Mouse (Mus musculus) embryonic facial prominence, embryonic 15.5 days (tissue): ENCODE data around the gene Mta3. TPM values are rescaled to one million over a fixed set of nuclear protein-coding genes. Genes with fewer than 3 reads are reported as not detected.
"Not testable (repeated sequence)": the region's sequence is repeated elsewhere in the genome, so short reads cannot be mapped to it uniquely, and the experiment has no call there.

Experiments
- ATAC-seq: fragments of 200-750 bp; cut with Nextera tagmentation; 2 replicates; pipeline ENCODE4 v1.8.0; 2017; ENCODE audit warnings: low read depth, moderate TSS enrichment; ENCODE audit not compliant: insufficient number of reproducible peaks, low FRiP score, low TSS enrichment
- H3K27ac ChIP-seq: fragments of 300-500 bp; sonication (generic); replicated peaks from 2 replicates; pipeline ENCODE4 v1.5.1; 2015; ENCODE audit warnings: mild to moderate bottlenecking, inconsistent platforms
- H3K27me3 ChIP-seq: fragments of 300-500 bp; sonication (generic); 2 replicates; pipeline ENCODE4 v1.6.1; 2015; ENCODE audit warnings: inconsistent platforms
- H3K36me3 ChIP-seq: fragments of 300-500 bp; sonication (generic); 2 replicates; pipeline ENCODE4 v1.6.1; 2015; ENCODE audit warnings: mild to moderate bottlenecking, inconsistent platforms
- H3K4me1 ChIP-seq: fragments of 300-500 bp; sonication (generic); 2 replicates; pipeline ENCODE4 v1.6.1; 2015; ENCODE audit warnings: inconsistent platforms
- H3K4me2 ChIP-seq: fragments of 300-500 bp; sonication (generic); replicated peaks from 2 replicates; pipeline ENCODE4 v1.6.1; 2015; ENCODE audit warnings: mild to moderate bottlenecking, inconsistent platforms
- H3K4me3 ChIP-seq: fragments of 300-500 bp; sonication (generic); replicated peaks from 2 replicates; pipeline ENCODE4 v1.5.1; 2015; ENCODE audit warnings: mild to moderate bottlenecking, inconsistent platforms
- H3K9ac ChIP-seq: fragments of 300-500 bp; sonication (generic); 2 replicates; pipeline ENCODE4 v1.6.1; 2015; ENCODE audit warnings: inconsistent platforms
- H3K9me3 ChIP-seq: fragments of 300-500 bp; sonication (generic); replicated peaks from 2 replicates; pipeline ENCODE4 v1.6.1; 2016; ENCODE audit warnings: inconsistent platforms
- WGBS: fragments of 180-500 bp; shearing (Covaris S2); methylation state at CpG from one replicate; pipeline ENCODE4 v1.1.7; 2015; 5-methylcytosine and 5-hydroxymethylcytosine counted together
- polyA plus RNA-seq: library from polyadenylated mRNA; unstranded; fragments of >200 nt; fragmentation: Nextera tagmentation; extraction: Ambion mirVana; gene quantifications from 2 replicates; pipeline ENCODE4 v1.2.1, GENCODE M21; 2015

The Mta3 gene
- polyA plus RNA-seq, 1 experiment from 2014 or later = 46.4 TPM

DNA sequence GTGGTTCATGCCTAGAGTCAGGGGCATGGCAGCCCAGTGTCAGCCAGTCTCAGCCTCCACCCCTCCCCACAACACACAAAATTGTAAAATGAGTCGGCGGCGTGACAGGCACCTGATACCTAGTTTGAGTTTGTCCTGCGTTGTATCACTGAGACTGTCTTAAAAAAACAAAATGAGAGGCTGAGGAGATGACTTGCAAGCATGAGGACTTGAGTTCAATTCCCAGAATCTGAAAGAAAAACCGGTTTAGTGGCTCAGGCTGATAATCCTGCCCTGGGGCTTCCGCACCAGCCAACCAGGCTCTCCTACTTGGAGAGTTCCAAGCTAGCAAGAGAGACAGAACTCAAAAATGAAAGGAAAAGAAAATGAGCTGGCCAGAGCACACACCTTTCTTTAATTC lies 2.9 kb downstream of the Mta3 start:
- peaks cover 14% of the 10 kb centered on the region for H3K4me1 ChIP-seq
- H3K4me2 ChIP-seq = no peak overlapping the region
- no peak overlapping the region for H3K27ac ChIP-seq
- WGBS = 73% methylated on average over 6 of the region's 6 CpGs
- ATAC-seq = no peak
- H3K9ac ChIP-seq = no peak overlapping the region
- peaks cover 24% of the 10 kb centered on the region for H3K36me3 ChIP-seq
- H3K27me3 ChIP-seq = no peaks in the 10 kb centered on the region
- H3K4me3 ChIP-seq = no peak overlapping the region
- H3K9me3 ChIP-seq = no peaks in the 10 kb centered on the region

DNA sequence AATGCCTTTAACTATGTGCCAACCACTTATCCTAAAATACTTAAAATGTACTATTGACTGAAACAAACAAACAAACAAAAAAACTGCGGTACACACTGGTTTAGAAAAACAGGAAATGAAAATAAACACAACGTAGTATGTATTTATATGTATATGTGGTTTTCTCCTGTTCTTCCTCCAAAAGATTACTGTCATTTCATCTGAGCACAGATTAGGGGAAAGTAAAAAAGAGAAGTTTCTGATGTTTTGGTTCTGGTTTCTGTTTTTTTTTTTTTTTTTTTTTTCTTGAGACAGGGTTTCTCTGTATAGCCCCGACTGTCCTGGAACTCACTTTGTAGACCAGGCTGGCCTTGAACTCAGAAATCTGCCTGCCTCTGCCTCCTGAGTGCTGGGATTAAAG lies 3.6 kb downstream of the Mta3 start:
- not testable (repeated sequence) for H3K27me3 ChIP-seq, H3K9ac ChIP-seq, H3K4me2 ChIP-seq, H3K4me3 ChIP-seq, H3K27ac ChIP-seq, H3K9me3 ChIP-seq, ATAC-seq
- 85% methylated on average over 3 of the region's 3 CpGs for WGBS
- H3K4me1 ChIP-seq = peaks cover 14% of the 10 kb centered on the region
- H3K36me3 ChIP-seq = peaks cover 24% of the 10 kb centered on the region

DNA sequence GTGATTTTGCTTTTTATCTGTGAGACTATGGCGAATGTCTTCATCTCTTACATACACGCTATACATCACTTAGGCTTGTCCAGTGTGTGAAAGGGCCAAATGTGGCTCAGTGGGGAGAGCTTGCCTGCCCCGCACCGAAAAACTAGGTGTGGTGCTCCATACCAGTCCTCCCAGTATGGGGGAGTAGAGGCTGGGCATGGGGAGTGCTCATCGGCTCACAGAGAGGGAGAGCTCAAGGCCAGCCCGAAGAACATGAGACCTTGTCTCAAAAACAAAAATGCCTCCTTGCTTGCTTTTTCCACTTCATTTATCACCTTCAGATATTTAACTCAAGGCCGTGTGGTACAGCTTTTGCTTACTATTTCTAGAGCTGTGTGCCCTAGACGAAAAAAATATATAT lies 4.7 kb downstream of the Mta3 start:
- H3K27ac ChIP-seq = no peak overlapping the region
- no peaks in the 10 kb centered on the region for H3K27me3 ChIP-seq
- no peak for ATAC-seq
- H3K4me3 ChIP-seq = no peak overlapping the region
- H3K9me3 ChIP-seq = no peaks in the 10 kb centered on the region
- no peak overlapping the region for H3K4me2 ChIP-seq
- WGBS = 93% methylated on average over 8 of the region's 8 CpGs
- H3K9ac ChIP-seq = no peak overlapping the region
- peaks cover 14% of the 10 kb centered on the region for H3K4me1 ChIP-seq
- H3K36me3 ChIP-seq = peaks cover 30% of the 10 kb centered on the region

DNA sequence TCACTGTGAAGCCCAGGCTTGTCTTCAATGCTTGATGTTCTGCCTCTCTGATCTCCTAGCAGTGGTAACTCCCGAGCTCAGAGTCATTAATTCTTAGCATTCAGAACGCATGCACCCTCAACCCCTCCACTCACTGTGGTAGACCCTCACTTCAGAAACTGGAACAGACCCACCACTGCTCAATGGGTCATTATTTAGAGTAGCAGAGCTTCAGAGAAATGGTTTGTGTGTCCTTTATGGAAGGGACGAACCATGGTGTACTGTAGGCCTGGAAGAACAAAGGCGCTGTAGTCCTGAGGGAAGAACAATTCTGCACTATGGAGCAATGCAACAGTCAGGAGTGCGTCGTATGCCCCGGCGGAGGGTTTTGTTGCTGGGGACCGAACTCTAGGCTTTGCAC lies 6.4 kb downstream of the Mta3 start:
- Histone ChIP-seq H3K36me3 (peaks cover 48% of the 10 kb centered on the region), H3K27me3 (no peaks in the 10 kb centered on the region), H3K4me3 (no peak overlapping the region), H3K9ac (no peak overlapping the region), H3K9me3 (no peaks in the 10 kb centered on the region), H3K27ac (no peak overlapping the region), H3K4me2 (no peak overlapping the region), H3K4me1 (peaks cover 7% of the 10 kb centered on the region)
- ATAC-seq = no peak
- WGBS = 89% methylated on average over 9 of the region's 9 CpGs

DNA sequence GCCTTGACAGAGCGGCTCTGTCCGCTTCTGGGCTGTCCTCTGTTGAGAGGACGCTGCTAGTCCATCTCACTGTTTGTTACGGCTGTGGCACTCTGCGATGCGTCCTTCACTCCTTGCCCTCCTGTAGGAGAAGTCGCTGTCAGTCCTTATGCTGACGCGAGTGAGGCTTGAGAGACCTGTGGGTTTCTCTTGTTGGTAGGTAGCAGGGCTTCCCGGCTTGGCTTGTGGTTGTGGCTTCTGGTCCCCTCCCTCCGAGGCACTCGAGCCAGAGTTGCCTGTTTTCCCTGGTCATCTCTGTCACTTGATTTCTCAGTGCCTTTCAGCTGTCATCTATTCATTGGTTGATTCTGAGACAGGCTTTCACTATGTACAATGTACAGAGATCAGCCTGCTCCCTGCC lies 14.5 kb downstream of the Mta3 start:
- Histone ChIP-seq H3K4me2 (no peak overlapping the region), H3K27me3 (no peaks in the 10 kb centered on the region), H3K4me3 (no peak overlapping the region), H3K27ac (no peak overlapping the region), H3K9me3 (no peaks in the 10 kb centered on the region), H3K36me3 (peaks cover 37% of the 10 kb centered on the region), H3K9ac (no peak overlapping the region), H3K4me1 (no peaks in the 10 kb centered on the region)
- no peak for ATAC-seq
- WGBS = 86% methylated on average over 12 of the region's 12 CpGs

DNA sequence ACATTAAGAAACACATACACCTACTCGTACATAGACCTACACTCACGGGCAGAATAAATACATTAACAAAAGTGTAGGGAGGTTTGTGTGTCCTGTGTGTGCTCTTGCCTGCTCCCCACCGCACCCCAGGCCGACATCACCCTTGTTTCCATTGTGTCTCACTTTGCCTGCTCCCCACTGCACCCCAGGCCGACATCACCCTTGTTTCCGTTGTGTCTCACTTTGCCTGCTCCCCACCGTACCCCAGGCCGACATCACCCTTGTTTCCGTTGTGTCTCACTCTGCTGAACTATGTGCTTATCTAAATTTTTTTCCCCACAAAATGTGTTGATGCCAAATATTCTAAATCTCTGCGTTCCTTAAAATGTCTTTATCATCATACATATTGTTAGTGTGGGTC lies 15.2 kb downstream of the Mta3 start:
- no peak overlapping the region for H3K4me3 ChIP-seq
- no peak for ATAC-seq
- H3K9ac ChIP-seq = no peak overlapping the region
- no peaks in the 10 kb centered on the region for H3K27me3 ChIP-seq
- no peak overlapping the region for H3K27ac ChIP-seq
- H3K4me1 ChIP-seq = no peaks in the 10 kb centered on the region
- 93% methylated on average over 10 of the region's 10 CpGs for WGBS
- peaks cover 30% of the 10 kb centered on the region for H3K36me3 ChIP-seq
- H3K4me2 ChIP-seq = no peak overlapping the region
- H3K9me3 ChIP-seq = no peaks in the 10 kb centered on the region

DNA sequence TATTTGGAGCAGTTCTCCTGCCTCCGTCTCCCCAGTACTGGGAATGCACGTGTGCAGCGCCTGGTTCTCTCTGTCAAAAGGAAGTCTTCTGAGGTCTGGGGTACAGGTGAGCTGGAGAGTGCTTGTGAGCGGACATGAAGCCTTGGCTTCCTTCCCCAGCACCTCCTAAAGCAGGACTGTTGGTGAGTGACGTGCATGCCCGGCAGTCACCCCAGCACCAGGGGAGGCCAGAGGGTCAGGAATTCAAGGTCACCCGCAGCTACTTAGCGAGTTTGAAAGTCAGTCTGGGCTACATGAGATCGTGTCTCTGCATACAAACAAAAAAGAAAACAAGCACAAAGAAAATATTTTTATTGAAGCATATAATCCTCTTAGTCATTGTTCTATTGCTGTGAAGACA lies 17.1 kb downstream of the Mta3 start:
- no peak for ATAC-seq

DNA sequence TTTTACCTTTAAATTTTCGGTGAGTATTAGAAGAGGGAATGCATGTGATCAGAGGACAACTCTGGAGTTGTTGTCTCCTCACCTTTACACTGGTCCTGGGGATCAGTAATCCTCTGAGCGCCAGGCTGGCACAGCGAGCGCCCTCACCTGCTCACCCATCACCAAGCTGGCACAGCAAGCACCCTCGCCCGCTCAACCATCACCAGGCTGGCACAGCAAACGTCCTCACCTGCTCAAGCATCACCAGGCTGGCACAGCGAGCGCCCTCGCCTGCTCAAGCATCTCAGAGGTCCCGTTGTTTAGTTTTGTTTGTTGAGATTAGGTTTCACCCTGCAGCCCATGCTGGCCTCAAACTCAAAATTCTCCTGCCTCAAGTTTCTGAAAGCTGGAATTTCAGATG lies 20.5 kb downstream of the Mta3 start:
- 87% methylated on average over 11 of the region's 11 CpGs for WGBS
- Histone ChIP-seq H3K4me1 (peaks cover 3% of the 10 kb centered on the region), H3K4me3 (no peak overlapping the region), H3K4me2 (no peak overlapping the region), H3K27ac (no peak overlapping the region), H3K9me3 (no peaks in the 10 kb centered on the region), H3K36me3 (no peaks in the 10 kb centered on the region), H3K9ac (no peak overlapping the region), H3K27me3 (no peaks in the 10 kb centered on the region)
- no peak for ATAC-seq

More for the DNA sequence above, 17.1 kb downstream of the Mta3 start:
- Histone ChIP-seq H3K36me3 (peaks cover 11% of the 10 kb centered on the region; the same call in 1 of the 2 replicates), H3K27ac (no peak overlapping the region), H3K4me1 (no peaks in the 10 kb centered on the region), H3K9me3 (no peaks in the 10 kb centered on the region), H3K27me3 (no peaks in the 10 kb centered on the region), H3K4me2 (no peak overlapping the region), H3K9ac (no peak overlapping the region), H3K4me3 (no peak overlapping the region)
- 78% methylated on average over 9 of the region's 9 CpGs for WGBS

DNA sequence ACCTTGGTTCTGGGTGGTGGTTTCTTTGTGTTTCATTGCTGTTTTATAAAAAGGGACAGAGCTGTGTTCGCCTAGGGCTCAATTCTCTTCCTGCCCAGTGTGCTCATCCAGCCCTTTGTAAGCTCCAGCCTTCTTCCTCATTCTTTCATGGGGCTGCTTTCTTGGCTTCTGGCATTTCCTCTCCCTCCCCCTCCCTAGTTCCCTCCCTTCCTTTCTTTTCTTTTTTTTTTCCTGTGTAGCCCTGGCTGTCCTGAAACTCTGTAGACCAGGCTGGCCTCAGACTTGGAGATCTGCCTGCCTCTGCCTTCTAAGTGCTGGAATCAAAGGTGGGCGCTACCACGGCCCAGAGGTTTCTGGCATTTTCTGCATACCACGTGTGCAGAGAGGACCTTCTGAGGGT lies 21.7 kb downstream of the Mta3 start:
- whole genome bisulfite sequencing = 81% methylated on average over 4 of the region's 4 CpGs
- no peak overlapping the region for H3K27ac ChIP-seq
- no peak for ATAC-seq
- H3K4me3 ChIP-seq = no peak overlapping the region
- H3K9me3 ChIP-seq = no peaks in the 10 kb centered on the region
- H3K27me3 ChIP-seq = no peaks in the 10 kb centered on the region
- H3K36me3 ChIP-seq = no peaks in the 10 kb centered on the region
- H3K9ac ChIP-seq = no peak overlapping the region
- peaks cover 7% of the 10 kb centered on the region for H3K4me1 ChIP-seq
- H3K4me2 ChIP-seq = no peak overlapping the region

DNA sequence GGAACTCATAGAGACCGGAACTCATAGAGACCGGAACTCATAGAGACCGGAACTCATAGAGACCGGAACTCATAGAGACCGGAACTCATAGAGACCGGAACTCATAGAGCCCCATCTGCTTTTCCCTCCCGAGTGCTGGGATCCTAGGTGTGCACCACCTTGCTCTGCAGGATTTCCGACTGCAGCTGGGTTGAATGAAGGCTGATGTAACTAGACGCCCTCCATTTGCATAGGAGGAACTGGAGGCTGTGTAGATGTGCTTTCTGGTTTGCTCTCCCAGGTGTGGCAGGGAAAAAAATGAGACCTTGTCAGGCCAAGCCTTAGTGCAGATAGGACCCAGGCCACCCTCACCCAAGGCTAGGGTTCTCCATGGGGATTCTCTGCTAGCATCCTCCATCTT lies 23.1 kb downstream of the Mta3 start:
- Histone ChIP-seq H3K4me1 (peaks cover 7% of the 10 kb centered on the region), H3K27ac (no peak overlapping the region), H3K27me3 (no peaks in the 10 kb centered on the region), H3K9ac (no peak overlapping the region), H3K4me2 (no peak overlapping the region), H3K4me3 (no peak overlapping the region), H3K36me3 (no peaks in the 10 kb centered on the region), H3K9me3 (no peaks in the 10 kb centered on the region)
- ATAC-seq = no peak
- WGBS = 90% methylated on average over 9 of the region's 9 CpGs

DNA sequence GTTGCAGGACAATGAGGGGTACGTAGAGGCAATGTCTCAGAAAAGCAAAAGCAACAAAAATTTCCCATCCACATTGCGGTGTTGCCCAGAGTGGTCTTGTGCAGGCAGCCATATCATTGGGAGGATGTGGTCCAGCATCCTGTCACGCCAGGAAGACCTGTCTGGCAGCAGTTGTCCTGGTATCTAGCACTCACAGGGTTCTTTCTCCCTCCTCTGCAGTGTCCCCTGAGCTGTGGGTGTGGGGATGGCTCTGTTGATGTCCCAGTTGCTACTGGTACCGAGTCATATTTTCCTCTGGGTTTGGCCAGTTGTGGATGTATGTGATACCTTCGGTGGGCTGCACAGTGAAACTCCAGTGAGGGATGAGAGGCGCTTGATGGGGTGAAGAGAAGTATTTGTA lies 24.2 kb downstream of the Mta3 start:
- no peak for ATAC-seq
- WGBS = 91% methylated on average over 6 of the region's 6 CpGs
- H3K27ac ChIP-seq = no peak overlapping the region

DNA sequence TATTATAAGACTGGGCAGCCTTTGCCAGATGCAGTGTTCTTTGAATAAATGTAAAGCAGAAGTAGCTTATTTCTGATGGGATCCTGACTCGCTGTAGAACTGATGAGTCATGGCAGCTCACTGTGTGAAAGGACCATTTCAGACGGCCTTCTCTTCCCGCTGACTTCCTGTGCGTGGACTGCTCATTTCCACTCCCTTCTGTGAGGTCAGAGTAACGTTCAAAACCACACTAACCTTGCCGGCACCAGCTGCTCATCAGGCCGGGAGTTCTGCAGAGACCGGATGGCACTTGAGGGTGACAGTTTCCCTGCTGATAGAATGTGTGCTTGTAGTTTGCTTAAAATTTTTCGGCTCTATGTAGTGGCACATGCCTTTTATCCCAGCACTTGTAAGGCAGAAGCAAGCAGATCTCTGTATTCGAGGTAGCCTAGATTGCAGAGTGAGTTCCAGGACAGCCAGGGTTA lies 26.2 kb downstream of the Mta3 start:
- no peak for ATAC-seq
- WGBS = 43% methylated on average over 10 of the region's 10 CpGs
- H3K36me3 ChIP-seq = no peaks in the 10 kb centered on the region
- H3K4me2 ChIP-seq = peak overlapping the region; percentile 6; the same call in 1 of the 2 replicates
- H3K4me3 ChIP-seq = no peak overlapping the region
- peaks cover 7% of the 10 kb centered on the region for H3K4me1 ChIP-seq
- H3K9ac ChIP-seq = no peak overlapping the region
- no peaks in the 10 kb centered on the region for H3K9me3 ChIP-seq
- H3K27me3 ChIP-seq = no peaks in the 10 kb centered on the region
- H3K27ac ChIP-seq = peak overlapping the region; percentile 8; the same call in 1 of the 2 replicates

More for the DNA sequence above, 24.2 kb downstream of the Mta3 start:
- H3K4me3 ChIP-seq = no peak overlapping the region
- H3K4me1 ChIP-seq = peaks cover 7% of the 10 kb centered on the region
- no peaks in the 10 kb centered on the region for H3K36me3 ChIP-seq
- H3K9ac ChIP-seq = no peak overlapping the region
- no peaks in the 10 kb centered on the region for H3K9me3 ChIP-seq
- no peak overlapping the region for H3K4me2 ChIP-seq
- no peaks in the 10 kb centered on the region for H3K27me3 ChIP-seq
